Mouse (Mus musculus) ES-E14 (cell line): ENCODE data around the gene Cep290.

Experiments used
- CHD2 ChIP-seq: IDR thresholded peaks from 2 replicates; pipeline ENCODE4 v1.6.1; 2014; ENCODE audit warnings: mild to moderate bottlenecking, low read depth, low read length, inconsistent platforms
- HCFC1 ChIP-seq: IDR thresholded peaks from 2 replicates; pipeline ENCODE4 v1.6.1; 2012; ENCODE audit warnings: low read length, inconsistent platforms, borderline replicate concordance; ENCODE audit not compliant: insufficient read depth
- ZNF384 ChIP-seq: IDR thresholded peaks from 2 replicates; pipeline ENCODE4 v1.6.1; 2012; ENCODE audit warnings: low read depth, low read length, inconsistent platforms

DNA sequence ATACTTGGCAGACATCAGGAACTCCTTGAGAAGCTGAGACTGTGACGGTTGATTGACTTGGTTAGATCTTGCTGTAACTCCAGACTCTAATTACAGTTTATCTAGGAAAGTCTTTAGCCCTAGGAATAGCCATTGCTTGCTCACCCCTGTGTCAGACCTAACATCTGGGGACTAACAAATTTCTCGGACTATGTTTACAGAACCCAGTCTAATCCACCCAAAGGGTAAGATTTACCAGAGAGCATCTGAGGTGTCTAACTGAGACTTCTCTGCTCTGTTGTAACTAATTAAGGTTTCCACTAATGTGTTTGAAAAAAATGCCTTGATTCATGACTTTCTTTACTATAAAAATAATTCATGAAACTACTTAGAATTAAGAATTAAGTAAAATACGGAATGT, 135.1 kb downstream of the Cep290 start:
- TF ChIP-seq HCFC1 (no peak), CHD2 (no peak), ZNF384 (no peak)
